Mouse (Mus musculus) intestine, postnatal 0 days (tissue): Measurements from ENCODE around the gene Uevld. TPM values are rescaled to one million over a fixed set of nuclear protein-coding genes. Genes with fewer than 3 reads are reported as not detected.

Experiments
- ATAC-seq: fragments of 200-750 bp; cut with Nextera tagmentation; 2 replicates; pipeline ENCODE4 v1.8.0; 2017; ENCODE audit warnings: mild to moderate bottlenecking, moderate TSS enrichment, moderate library complexity
- H3K27ac ChIP-seq: fragments of 300-500 bp; sonication (generic); 2 replicates; pipeline ENCODE4 v1.5.1; 2014; ENCODE audit warnings: mild to moderate bottlenecking, low read depth, low read length, moderate library complexity
- H3K27me3 ChIP-seq: fragments of 300-500 bp; sonication (generic); replicated peaks from 2 replicates; pipeline ENCODE4 v1.6.1; 2014; ENCODE audit warnings: low read length, mixed read lengths; ENCODE audit not compliant: control insufficient read depth, insufficient read depth
- H3K36me3 ChIP-seq: fragments of 300-500 bp; sonication (generic); 2 replicates; pipeline ENCODE4 v1.6.1; 2014; ENCODE audit warnings: mild to moderate bottlenecking, moderate library complexity; ENCODE audit not compliant: control insufficient read depth, insufficient read depth
- H3K4me1 ChIP-seq: fragments of 300-500 bp; sonication (generic); replicated peaks from 2 replicates; pipeline ENCODE4 v1.6.1; 2014; ENCODE audit warnings: antibody characterized with exemption, low read length, mixed read lengths; ENCODE audit not compliant: control insufficient read depth, insufficient read depth
- H3K4me2 ChIP-seq: fragments of 300-500 bp; sonication (generic); replicated peaks from 2 replicates; pipeline ENCODE4 v1.6.1; 2014; ENCODE audit warnings: low read depth, mild to moderate bottlenecking, moderate library complexity
- H3K4me3 ChIP-seq: fragments of 300-500 bp; sonication (generic); 2 replicates; pipeline ENCODE4 v1.5.1; 2014; ENCODE audit warnings: low read depth, low read length
- H3K9ac ChIP-seq: fragments of 300-500 bp; sonication (generic); 2 replicates; pipeline ENCODE4 v1.6.1; 2014; ENCODE audit warnings: mild to moderate bottlenecking, low read depth, low read length
- H3K9me3 ChIP-seq: fragments of 300-500 bp; sonication (generic); 2 replicates; pipeline ENCODE4 v1.6.1; 2016; ENCODE audit warnings: mixed run types; ENCODE audit not compliant: control insufficient read depth
- CTCF ChIP-seq: sonication (generic); IDR thresholded peaks from 2 replicates; pipeline ENCODE4 v1.5.1; 2016; ENCODE audit warnings: low read depth, mild to moderate bottlenecking, control low read depth, antibody characterized with exemption, moderate library complexity
- WGBS: fragments of 180-500 bp; shearing (Covaris S2); extraction: QIAGEN DNeasy Blood & Tissue Kit; methylation state at CpG from one replicate; pipeline ENCODE4 v1.1.7; 2014; 5-methylcytosine and 5-hydroxymethylcytosine counted together
- polyA plus RNA-seq: library from polyadenylated mRNA; unstranded; fragments of >200 nt; fragmentation: Nextera tagmentation; extraction: Ambion mirVana; gene quantifications from 2 replicates; pipeline ENCODE4 v1.2.1, GENCODE M21; 2015

Gene Uevld
- polyA plus RNA-seq, 1 experiment from 2014 or later: 4.9 TPM

GRCm38 (mm10) chr7:47001125-47001899, 43.0 kb upstream of the Uevld start:
- H3K27me3 ChIP-seq: no peaks in the 10 kb centered on the region
- ATAC-seq: no peak
- H3K4me2 ChIP-seq: no peak overlapping the region
- peaks cover 11% of the 10 kb centered on the region; the same call in 1 of the 2 replicates for H3K4me1 ChIP-seq
- no peak overlapping the region for H3K9ac ChIP-seq
- H3K9me3 ChIP-seq: no peaks in the 10 kb centered on the region
- no peak for TF ChIP-seq CTCF
- H3K4me3 ChIP-seq: no peak overlapping the region
- H3K36me3 ChIP-seq: peaks cover 24% of the 10 kb centered on the region
- 42% methylated on average over 5 of the region's 5 CpGs for WGBS
- H3K27ac ChIP-seq: no peak overlapping the region

GRCm38 (mm10) chr7:47000644-47000983, 42.3 kb upstream of the Uevld start:
- peak; percentile 40; the same call in 1 of the 2 replicates for ATAC-seq
- H3K27me3 ChIP-seq: no peaks in the 10 kb centered on the region
- WGBS: 50% methylated on average over 3 of the region's 3 CpGs

GRCm38 (mm10) chr7:46999983-47000643, 41.8 kb upstream of the Uevld start:
- ATAC-seq: no peak
- Histone ChIP-seq H3K36me3 (peaks cover 36% of the 10 kb centered on the region), H3K9me3 (no peaks in the 10 kb centered on the region), H3K4me1 (peaks cover 11% of the 10 kb centered on the region; the same call in 1 of the 2 replicates), H3K27me3 (no peaks in the 10 kb centered on the region), H3K27ac (no peak overlapping the region), H3K4me3 (no peak overlapping the region), H3K4me2 (no peak overlapping the region; the same call in 1 of the 2 replicates), H3K9ac (0 out of 2 replicates have a peak overlapping the region, but pooled peaks have one; percentile 22)
- 25% methylated on average over 8 of the region's 8 CpGs for WGBS
- TF ChIP-seq CTCF: no peak

More at GRCm38 (mm10) chr7:47000644-47000983, 42.3 kb upstream of the Uevld start:
- Histone ChIP-seq H3K27ac (no peak overlapping the region), H3K4me2 (no peak overlapping the region; the same call in 1 of the 2 replicates), H3K9ac (0 out of 2 replicates have a peak overlapping the region, but pooled peaks have one; percentile 22), H3K36me3 (peaks cover 31% of the 10 kb centered on the region), H3K4me3 (no peak overlapping the region), H3K4me1 (peaks cover 11% of the 10 kb centered on the region; the same call in 1 of the 2 replicates), H3K9me3 (no peaks in the 10 kb centered on the region)
- no peak for TF ChIP-seq CTCF

- 64% methylated on average over 2 of the region's 2 CpGs for WGBS
- Histone ChIP-seq H3K27ac (peak overlapping the region; percentile 50; the same call in 1 of the 2 replicates), H3K36me3 (peaks cover 48% of the 10 kb centered on the region), H3K27me3 (no peaks in the 10 kb centered on the region), H3K4me3 (no peak overlapping the region), H3K4me2 (no peak overlapping the region), H3K4me1 (peaks cover 11% of the 10 kb centered on the region; the same call in 1 of the 2 replicates), H3K9me3 (no peaks in the 10 kb centered on the region), H3K9ac (no peak overlapping the region)
- peak; percentile 68 for ATAC-seq
- no peak for TF ChIP-seq CTCF
These were observed 40.6 kb upstream of the Uevld start for GRCm38 (mm10) chr7:46998942-46999341.

- Histone ChIP-seq H3K27ac (no peak overlapping the region), H3K36me3 (peaks cover 59% of the 10 kb centered on the region), H3K27me3 (no peaks in the 10 kb centered on the region), H3K4me2 (no peak overlapping the region), H3K9me3 (no peaks in the 10 kb centered on the region), H3K4me3 (no peak overlapping the region), H3K9ac (no peak overlapping the region), H3K4me1 (peaks cover 11% of the 10 kb centered on the region; the same call in 1 of the 2 replicates)
- TF ChIP-seq CTCF: no peak
- 82% methylated on average over 21 of the region's 21 CpGs for WGBS
- ATAC-seq: no peak
These were observed 39.5 kb upstream of the Uevld start for GRCm38 (mm10) chr7:46997644-46998395.

- ATAC-seq: no peak
- Histone ChIP-seq H3K4me1 (peaks cover 11% of the 10 kb centered on the region; the same call in 1 of the 2 replicates), H3K9me3 (no peaks in the 10 kb centered on the region), H3K4me2 (no peak overlapping the region), H3K4me3 (no peak overlapping the region), H3K9ac (no peak overlapping the region), H3K27me3 (no peaks in the 10 kb centered on the region), H3K27ac (no peak overlapping the region), H3K36me3 (peaks cover 65% of the 10 kb centered on the region)
- 92% methylated on average over 4 of the region's 4 CpGs for WGBS
- no peak for TF ChIP-seq CTCF
These were observed 38.7 kb upstream of the Uevld start for GRCm38 (mm10) chr7:46997008-46997407.
